Comparison of ENCODE assay signal across 8 mouse cellular contexts in genomic region chr11:96830539-96831216, GRCm38 (mm10). TPM values are rescaled to one million over a fixed set of nuclear protein-coding genes. Genes with fewer than 3 reads are reported as not detected.
A peak's percentile ranks its signal among the peaks of the same experiment; 100 is the strongest.
DNase-seq lines count a peak whose midpoint lies in the region; ATAC-seq and TF ChIP-seq lines count a peak whose summit lies in the region.

No protein-coding gene starts in this region.

- no peaks in the 10 kb centered on the region for H3K9me3 ChIP-seq in heart, embryonic 11.5 days (replicated peaks; ENCODE audit: control insufficient read depth, low read length)
- H3K9me3 ChIP-seq in CH12.LX (replicated peaks; ENCODE audit: low read length): no peaks in the 10 kb centered on the region
- H3K9me3 ChIP-seq in forebrain, embryonic 13.5 days (replicated peaks): no peaks in the 10 kb centered on the region
- no peaks in the 10 kb centered on the region for H3K9me3 ChIP-seq in liver, embryonic 15.5 days (replicated peaks)

- in situ Hi-C loops in CH12.LX (cut with MboI; ENCODE audit: low pct_ligation_motif_present, low pct_unique_long_range_greater_than_20kb, low sequenced_read_pairs): no loop called here

- dilution Hi-C loops in CH12.LX (cut with MboI; ENCODE audit: extremely low pct_ligation_motif_present, extremely low pct_unique_long_range_greater_than_20kb, low sequenced_read_pairs): no loop called here

- peak overlapping the region; percentile 97 for H3K9ac ChIP-seq in heart, embryonic 11.5 days (ENCODE audit: low read depth, low read length)
- H3K9ac ChIP-seq in CH12.LX (ENCODE audit: insufficient read depth, low read depth): peak overlapping the region; percentile 71
- H3K9ac ChIP-seq in forebrain, embryonic 13.5 days: peak overlapping the region; percentile 70
- peak overlapping the region; percentile 55 for H3K9ac ChIP-seq in liver, embryonic 15.5 days

- H3K4me2 ChIP-seq in heart, embryonic 11.5 days: peak overlapping the region; percentile 85
- peak overlapping the region; percentile 75 for H3K4me2 ChIP-seq in CH12.LX (ENCODE audit: insufficient read depth, low read depth, poor library complexity, severe bottlenecking)
- peak overlapping the region; percentile 58 for H3K4me2 ChIP-seq in forebrain, embryonic 13.5 days
- peak overlapping the region; percentile 89 for H3K4me2 ChIP-seq in liver, embryonic 15.5 days

- ATAC-seq in heart, embryonic 11.5 days (replicated peaks; ENCODE audit: insufficient number of reproducible peaks, low FRiP score, low TSS enrichment): no peak
- ATAC-seq in forebrain, embryonic 13.5 days: no peak
- no peak for ATAC-seq in liver, embryonic 15.5 days (ENCODE audit: insufficient read depth)
- ATAC-seq in granulocyte monocyte progenitor cell, adult 5-6 weeks (replicated peaks; ENCODE audit: poor library complexity, severe bottlenecking): no peak

- intact Hi-C loops in heart, postnatal 14 days (cut with DNase I): loop anchor here (2.0 kb wide), 2 partner anchors 20 to 36 kb away; no protein-coding TSS in a partner anchor

- 14% methylated on average over 13 of the region's 13 CpGs for WGBS in heart, embryonic 11.5 days (ENCODE audit: insufficient replicate concordance)
- 21% methylated on average over 13 of the region's 13 CpGs for WGBS in forebrain, embryonic 13.5 days
- WGBS in liver, embryonic 15.5 days (ENCODE audit: insufficient replicate concordance): 12% methylated on average over 13 of the region's 13 CpGs

- H3K4me1 ChIP-seq in heart, embryonic 11.5 days (ENCODE audit: control insufficient read depth, insufficient read depth, low read length): peaks cover 26% of the 10 kb centered on the region
- H3K4me1 ChIP-seq in CH12.LX (ENCODE audit: control insufficient read depth in 1 of 2, insufficient read depth in 2 of 2): peaks cover 15 to 65% of the 10 kb centered on the region in 2 experiments
- H3K4me1 ChIP-seq in forebrain, embryonic 13.5 days: peaks cover 39% of the 10 kb centered on the region
- peaks cover 39% of the 10 kb centered on the region for H3K4me1 ChIP-seq in liver, embryonic 15.5 days (replicated peaks)

- H3K36me3 ChIP-seq in heart, embryonic 11.5 days (ENCODE audit: control insufficient read depth, insufficient read depth, low read length): peaks cover 10% of the 10 kb centered on the region
- H3K36me3 ChIP-seq in CH12.LX (replicated peaks in 1 of 2; ENCODE audit: control insufficient read depth in 1 of 2, insufficient read depth in 1 of 2, low read length in 1 of 2): peaks cover 12 to 24% of the 10 kb centered on the region in 2 experiments
- peaks cover 20% of the 10 kb centered on the region for H3K36me3 ChIP-seq in forebrain, embryonic 13.5 days (ENCODE audit: poor library complexity, severe bottlenecking)
- H3K36me3 ChIP-seq in liver, embryonic 15.5 days (replicated peaks): peaks cover 24% of the 10 kb centered on the region

- no peak for DNase-seq in heart, postnatal 14 days
- no peak for DNase-seq in CH12.LX (ENCODE audit: extremely low read depth)
- no peak for DNase-seq in thymus, postnatal 4 days
- no peak for DNase-seq in spleen, adult 18-20 months

- no peak for TF ChIP-seq POLR2A in CH12.LX (IDR thresholded peaks at IDR 0.05; ENCODE audit: low read depth, low read length)

- TF ChIP-seq CTCF in CH12.LX (conservative IDR thresholded peaks at IDR 0.05 in 1 of 2, IDR thresholded peaks at IDR 0.05 in 1 of 2; ENCODE audit: low read depth in 2 of 2, low read length in 2 of 2): no peak

- TF ChIP-seq EP300 in CH12.LX (IDR thresholded peaks at IDR 0.05; ENCODE audit: low read length): no peak

- peak overlapping the region; percentile 94 for H3K4me3 ChIP-seq in heart, embryonic 11.5 days (ENCODE audit: low read depth, low read length)
- H3K4me3 ChIP-seq in CH12.LX (replicated peaks in 1 of 3; ENCODE audit: low read depth in 2 of 3, low read length in 2 of 3, poor library complexity in 1 of 3): peak overlapping the region; percentile 62 to 79 (median 78)
- H3K4me3 ChIP-seq in forebrain, embryonic 13.5 days: peak overlapping the region; percentile 88
- peak overlapping the region; percentile 96 for H3K4me3 ChIP-seq in liver, embryonic 15.5 days (replicated peaks)

- TF ChIP-seq RAD21 in CH12.LX (IDR thresholded peaks at IDR 0.05; ENCODE audit: low read depth, low read length): no peak

- peaks cover 35% of the 10 kb centered on the region for H3K79me2 ChIP-seq in CH12.LX (replicated peaks; ENCODE audit: control insufficient read depth, extremely low read depth, insufficient read depth, poor library complexity, severe bottlenecking)

- peak overlapping the region; percentile 100 for H3K27ac ChIP-seq in heart, embryonic 11.5 days (ENCODE audit: low read depth, low read length)
- H3K27ac ChIP-seq in CH12.LX (ENCODE audit: insufficient read depth, low read depth): peak overlapping the region; percentile 76
- H3K27ac ChIP-seq in forebrain, embryonic 13.5 days: peak overlapping the region; percentile 91
- peak overlapping the region; percentile 82 for H3K27ac ChIP-seq in liver, embryonic 15.5 days (replicated peaks)

- H3K27me3 ChIP-seq in heart, embryonic 11.5 days (ENCODE audit: control insufficient read depth, insufficient read depth, low read length): no peaks in the 10 kb centered on the region
- H3K27me3 ChIP-seq in CH12.LX (replicated peaks): no peaks in the 10 kb centered on the region
- peaks cover 3% of the 10 kb centered on the region; the same call in 1 of the 2 replicates for H3K27me3 ChIP-seq in forebrain, embryonic 13.5 days
- peaks cover 2% of the 10 kb centered on the region; the same call in 1 of the 2 replicates for H3K27me3 ChIP-seq in liver, embryonic 15.5 days

TF ChIP-seq in CH12.LX, 34 proteins besides CTCF, POLR2A, EP300 and RAD21 (continues in another document):
- no peak for TF ChIP-seq ZNF384 (IDR thresholded peaks at IDR 0.05; ENCODE audit: low read depth, low read length)
- no peak for TF ChIP-seq NRF1 (IDR thresholded peaks at IDR 0.05; ENCODE audit: low read depth, low read length)
- peak; percentile 35; the same call in 1 of the 2 replicates for TF ChIP-seq ELF1 (IDR thresholded peaks at IDR 0.05; ENCODE audit: low read depth, low read length)
- TF ChIP-seq IRF4 (IDR thresholded peaks at IDR 0.05; ENCODE audit: low read depth, low read length): peak; percentile 46; the same call in 1 of the 2 replicates
- no peak for TF ChIP-seq GABPA (IDR thresholded peaks at IDR 0.05; ENCODE audit: insufficient replicate concordance, low read depth, low read length)
- no peak for TF ChIP-seq MEF2A (IDR thresholded peaks at IDR 0.05; ENCODE audit: borderline replicate concordance, low read depth, low read length)
- 0 out of 2 replicates have a peak, but pooled peaks have one; percentile 38 for TF ChIP-seq MYC (IDR thresholded peaks at IDR 0.05; ENCODE audit: low read depth, low read length)
- TF ChIP-seq CHD2 (IDR thresholded peaks at IDR 0.05; ENCODE audit: low read length): no peak
- TF ChIP-seq JUND (conservative IDR thresholded peaks at IDR 0.05; ENCODE audit: low read depth, low read length): no peak
- peak; percentile 81; the same call in 1 of the 2 replicates for TF ChIP-seq SIN3A (IDR thresholded peaks at IDR 0.05; ENCODE audit: low read length)

RNA-seq across cellular contexts. Expression of gene Nfe2l1, which starts 0.9 kb away (rescaled TPM):
- 36.5 and 44.0 TPM in 2 replicates for polyA plus RNA-seq in heart, embryonic 11.5 days (2014; fragmentation: Nextera tagmentation; extraction: Ambion mirVana)
- total RNA-seq in heart, postnatal 14 days (2021): 100 to 1,000 TPM; 346 to 358 TPM
- total RNA-seq in CH12.LX (2012; rRNA removed) (113 and 169 TPM in 2 replicates), CH12.LX (2014; rRNA removed) (61.1 and 77.7 TPM in 2 replicates)
- polyA plus RNA-seq in CH12.LX (2012; ENCODE audit: insufficient read length, low read depth): 145 and 182 TPM in 2 replicates
- polyA plus RNA-seq in forebrain, embryonic 13.5 days (2015; fragmentation: Nextera tagmentation; extraction: Ambion mirVana): 49.0 and 56.2 TPM in 2 replicates
- 18.8 and 20.8 TPM in 2 replicates for polyA plus RNA-seq in liver, embryonic 15.5 days (2015; fragmentation: Nextera tagmentation; extraction: Ambion mirVana)
- 22.2 and 39.8 TPM in 2 replicates for total RNA-seq in granulocyte monocyte progenitor cell, adult 5-6 weeks (2014; fragmentation: Nextera tagmentation)
- total RNA-seq in granulocyte monocyte progenitor cell, adult 5-6 weeks (2017): 35.2 and 39.9 TPM in 2 replicates

RNA-seq across cellular contexts. Expression of gene Copz2, which starts 19.0 kb away (rescaled TPM):
- polyA plus RNA-seq in heart, embryonic 11.5 days (2014; fragmentation: Nextera tagmentation; extraction: Ambion mirVana): 102 and 105 TPM in 2 replicates
- total RNA-seq in heart, postnatal 14 days (2021): 10 to 100 TPM; 34.6 to 35.8 TPM
- 1.3 and 4.1 TPM in 2 replicates for total RNA-seq in CH12.LX (2012; rRNA removed)
- 0.28 and 0.35 TPM in 2 replicates for total RNA-seq in CH12.LX (2014; rRNA removed)
- polyA plus RNA-seq in CH12.LX (2012; ENCODE audit: insufficient read length, low read depth): 0.87 and 0.99 TPM in 2 replicates
- polyA plus RNA-seq in forebrain, embryonic 13.5 days (2015; fragmentation: Nextera tagmentation; extraction: Ambion mirVana): 12.3 and 13.8 TPM in 2 replicates
- polyA plus RNA-seq in liver, embryonic 15.5 days (2015; fragmentation: Nextera tagmentation; extraction: Ambion mirVana): 21.1 and 21.4 TPM in 2 replicates
- 1.4 and 7.4 TPM in 2 replicates for total RNA-seq in granulocyte monocyte progenitor cell, adult 5-6 weeks (2014; fragmentation: Nextera tagmentation)
- 3.9 and 4.4 TPM in 2 replicates for total RNA-seq in granulocyte monocyte progenitor cell, adult 5-6 weeks (2017)

RNA-seq across cellular contexts. Expression of gene Cbx1, which starts 41.8 kb away (rescaled TPM):
- 50.7 and 60.0 TPM in 2 replicates for polyA plus RNA-seq in heart, embryonic 11.5 days (2014; fragmentation: Nextera tagmentation; extraction: Ambion mirVana)
- total RNA-seq in heart, postnatal 14 days (2021): 10 to 100 TPM; 36.4 to 46.8 TPM
- total RNA-seq in CH12.LX (2012; rRNA removed): 144 and 163 TPM in 2 replicates
- total RNA-seq in CH12.LX (2014; rRNA removed): 115 and 138 TPM in 2 replicates
- polyA plus RNA-seq in CH12.LX (2012; ENCODE audit: insufficient read length, low read depth): 223 and 251 TPM in 2 replicates
- 156 and 175 TPM in 2 replicates for polyA plus RNA-seq in forebrain, embryonic 13.5 days (2015; fragmentation: Nextera tagmentation; extraction: Ambion mirVana)
- 26.1 and 29.8 TPM in 2 replicates for polyA plus RNA-seq in liver, embryonic 15.5 days (2015; fragmentation: Nextera tagmentation; extraction: Ambion mirVana)
- 56.0 and 60.6 TPM in 2 replicates for total RNA-seq in granulocyte monocyte progenitor cell, adult 5-6 weeks (2014; fragmentation: Nextera tagmentation)
- total RNA-seq in granulocyte monocyte progenitor cell, adult 5-6 weeks (2017): 78.9 and 79.8 TPM in 2 replicates

RNA-seq across cellular contexts. Expression of gene Snx11, which starts 53.3 kb away (rescaled TPM):
- 6.8 and 7.0 TPM in 2 replicates for polyA plus RNA-seq in heart, embryonic 11.5 days (2014; fragmentation: Nextera tagmentation; extraction: Ambion mirVana)
- total RNA-seq in heart, postnatal 14 days (2021): 10 to 100 TPM; 12.4 to 13.7 TPM
- total RNA-seq in CH12.LX (2012; rRNA removed): 153 and 173 TPM in 2 replicates
- total RNA-seq in CH12.LX (2014; rRNA removed): 244 and 246 TPM in 2 replicates
- 208 and 217 TPM in 2 replicates for polyA plus RNA-seq in CH12.LX (2012; ENCODE audit: insufficient read length, low read depth)
- polyA plus RNA-seq in forebrain, embryonic 13.5 days (2015; fragmentation: Nextera tagmentation; extraction: Ambion mirVana): 36.2 and 43.0 TPM in 2 replicates
- polyA plus RNA-seq in liver, embryonic 15.5 days (2015; fragmentation: Nextera tagmentation; extraction: Ambion mirVana): 8.6 and 8.7 TPM in 2 replicates
- 20.6 and 29.3 TPM in 2 replicates for total RNA-seq in granulocyte monocyte progenitor cell, adult 5-6 weeks (2014; fragmentation: Nextera tagmentation)
- 13.5 and 17.7 TPM in 2 replicates for total RNA-seq in granulocyte monocyte progenitor cell, adult 5-6 weeks (2017)
